Mouse (Mus musculus): ENCODE data around the gene Pbx1.

GRCm38 (mm10) chr1:168307275-168308182 lies 124.5 kb downstream of the Pbx1 start:
- TF ChIP-seq CTCF (conservative IDR thresholded peaks at IDR 0.05; ENCODE audit: insufficient read depth, insufficient read length, low read depth, low read length) (no peak), POLR2A (IDR thresholded peaks at IDR 0.05; ENCODE audit: low read depth, low read length) (no peak)
